Mouse (Mus musculus): ENCODE measurements at regions not wholly inside any gene's neighbourhood (a gene's known extent, or its start where the extent isn't known, plus 50 kb on each side); places are given as distances from the start of the nearest gene placed in this dataset.
A peak's percentile ranks its signal among the peaks of the same experiment; 100 is the strongest.

GRCm38 (mm10) chr17:47221068-47221796, 147.5 kb upstream of the Mrps10 start:
- no peak overlapping the region for H3K4me3 ChIP-seq (replicated peaks)
- 95% methylated on average over 14 of the region's 14 CpGs for WGBS
- H3K4me1 ChIP-seq, result 0 out of 2 replicates have a peak, but pooled peaks cover 4% of the 10 kb centered on the region
- no peak overlapping the region for H3K9ac ChIP-seq (replicated peaks)
- H3K9me3 ChIP-seq (replicated peaks), result no peaks in the 10 kb centered on the region
- H3K27ac ChIP-seq (replicated peaks), result no peak overlapping the region
- no peak overlapping the region for H3K4me2 ChIP-seq
- H3K36me3 ChIP-seq, result no peaks in the 10 kb centered on the region
- no peaks in the 10 kb centered on the region for H3K27me3 ChIP-seq (replicated peaks)
- ATAC-seq (ENCODE audit: low FRiP score), result no peak

DNA sequence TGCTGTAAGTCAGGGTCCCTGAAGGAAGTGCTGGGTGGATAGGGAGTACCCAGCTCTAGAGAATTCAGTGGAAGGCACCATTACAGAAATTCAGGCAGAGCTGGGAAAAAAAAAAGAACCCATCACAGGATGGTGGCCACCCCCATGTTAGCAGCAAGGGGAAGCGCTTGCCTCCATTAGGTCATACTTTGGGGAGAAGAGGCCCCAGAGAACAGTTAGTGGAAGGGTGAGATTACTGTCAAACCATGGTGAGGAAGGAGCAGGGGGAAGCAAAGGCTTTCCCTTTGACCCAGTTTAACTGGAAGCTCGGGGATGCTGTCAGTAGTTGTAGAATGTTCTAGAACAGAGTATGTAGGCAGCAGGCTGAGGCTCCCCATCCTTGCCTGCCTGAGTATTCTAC, 148.8 kb upstream of the Mrps10 start:
- Histone ChIP-seq H3K4me3 (replicated peaks) (no peak overlapping the region), H3K4me1 (no peaks in the 10 kb centered on the region), H3K36me3 (no peaks in the 10 kb centered on the region), H3K27ac (replicated peaks) (no peak overlapping the region), H3K9me3 (replicated peaks) (no peaks in the 10 kb centered on the region), H3K4me2 (no peak overlapping the region), H3K27me3 (replicated peaks) (no peaks in the 10 kb centered on the region), H3K9ac (replicated peaks) (no peak overlapping the region)
- WGBS, result 97% methylated on average over 2 of the region's 2 CpGs
- ATAC-seq (ENCODE audit: low FRiP score), result no peak

- no peaks in the 10 kb centered on the region for H3K27me3 ChIP-seq (replicated peaks)
- ATAC-seq (ENCODE audit: low FRiP score), result no peak
- H3K4me3 ChIP-seq (replicated peaks), result no peak overlapping the region
- H3K9ac ChIP-seq (replicated peaks), result no peak overlapping the region
- no peak overlapping the region for H3K4me2 ChIP-seq
- no peaks in the 10 kb centered on the region for H3K9me3 ChIP-seq (replicated peaks)
- 96% methylated on average over 3 of the region's 3 CpGs for WGBS
- no peaks in the 10 kb centered on the region for H3K36me3 ChIP-seq
- H3K4me1 ChIP-seq, result no peaks in the 10 kb centered on the region
- no peak overlapping the region for H3K27ac ChIP-seq (replicated peaks)
Observed at GRCm38 (mm10) chr17:47216490-47216889, 152.2 kb upstream of the Mrps10 start.

DNA sequence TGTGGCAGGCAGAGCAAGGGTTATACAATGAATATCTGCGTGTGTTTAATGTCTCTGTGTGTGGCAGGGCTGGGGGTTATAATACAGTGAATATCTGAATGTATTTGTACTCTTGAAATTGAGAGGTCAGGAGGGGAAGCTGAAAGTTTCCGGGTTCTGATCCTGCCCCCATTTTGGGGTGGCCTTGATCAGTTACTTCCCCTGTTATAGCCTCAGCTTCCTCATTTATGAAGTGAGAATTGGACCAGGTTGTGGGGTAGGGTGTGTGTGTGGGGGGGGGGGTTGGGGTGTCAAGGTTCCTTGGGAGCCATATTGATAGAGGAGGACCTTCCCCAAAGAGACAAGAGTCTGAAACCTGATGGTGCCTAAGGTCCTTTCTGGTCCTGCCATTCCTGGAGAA, 152.8 kb upstream of the Mrps10 start:
- H3K27ac ChIP-seq (replicated peaks), result no peak overlapping the region
- no peak overlapping the region for H3K4me3 ChIP-seq (replicated peaks)
- H3K27me3 ChIP-seq (replicated peaks), result no peaks in the 10 kb centered on the region
- ATAC-seq (ENCODE audit: low FRiP score), result no peak
- WGBS, result 93% methylated on average over 2 of the region's 2 CpGs
- no peaks in the 10 kb centered on the region for H3K36me3 ChIP-seq
- H3K9me3 ChIP-seq (replicated peaks), result no peaks in the 10 kb centered on the region
- no peak overlapping the region for H3K4me2 ChIP-seq
- no peaks in the 10 kb centered on the region for H3K4me1 ChIP-seq
- H3K9ac ChIP-seq (replicated peaks), result no peak overlapping the region

DNA sequence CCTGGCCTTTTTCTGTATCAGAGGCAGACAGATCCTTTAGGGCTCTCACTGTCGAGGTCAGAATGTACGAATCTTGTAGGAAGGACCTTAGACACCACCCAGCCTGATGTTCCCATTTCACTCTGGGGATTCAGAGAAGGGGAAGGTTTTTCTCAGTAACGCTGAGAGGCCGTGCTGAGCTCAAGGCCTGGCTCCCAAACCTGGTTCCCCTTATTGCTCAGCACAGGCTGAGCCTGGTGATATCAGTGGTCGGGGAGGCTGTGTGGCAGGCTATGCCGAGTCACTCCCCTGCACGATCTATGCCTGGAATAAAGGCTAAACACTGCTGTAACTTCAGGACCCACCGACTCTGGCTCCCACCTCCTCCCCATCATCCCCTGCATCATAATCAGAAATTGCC, 154.6 kb upstream of the Mrps10 start:
- H3K4me1 ChIP-seq, result 0 out of 2 replicates have a peak, but pooled peaks cover 2% of the 10 kb centered on the region
- H3K27ac ChIP-seq (replicated peaks), result no peak overlapping the region
- H3K27me3 ChIP-seq (replicated peaks), result no peaks in the 10 kb centered on the region
- 96% methylated on average over 8 of the region's 8 CpGs for WGBS
- no peak overlapping the region for H3K4me2 ChIP-seq
- ATAC-seq (ENCODE audit: low FRiP score), result no peak
- H3K9ac ChIP-seq (replicated peaks), result no peak overlapping the region
- H3K4me3 ChIP-seq (replicated peaks), result no peak overlapping the region
- H3K36me3 ChIP-seq, result no peaks in the 10 kb centered on the region
- H3K9me3 ChIP-seq (replicated peaks), result no peaks in the 10 kb centered on the region

GRCm38 (mm10) chr17:47210441-47211196, 158.1 kb upstream of the Mrps10 start:
- Histone ChIP-seq H3K27ac (replicated peaks) (no peak overlapping the region), H3K9ac (replicated peaks) (no peak overlapping the region), H3K27me3 (replicated peaks) (no peaks in the 10 kb centered on the region), H3K4me2 (no peak overlapping the region), H3K36me3 (no peaks in the 10 kb centered on the region), H3K4me1 (peaks cover 8% of the 10 kb centered on the region; the same call in 1 of the 2 replicates), H3K4me3 (replicated peaks) (no peak overlapping the region), H3K9me3 (replicated peaks) (no peaks in the 10 kb centered on the region)
- no peak for ATAC-seq (ENCODE audit: low FRiP score)
- WGBS, result 73% methylated on average over 22 of the region's 22 CpGs

DNA sequence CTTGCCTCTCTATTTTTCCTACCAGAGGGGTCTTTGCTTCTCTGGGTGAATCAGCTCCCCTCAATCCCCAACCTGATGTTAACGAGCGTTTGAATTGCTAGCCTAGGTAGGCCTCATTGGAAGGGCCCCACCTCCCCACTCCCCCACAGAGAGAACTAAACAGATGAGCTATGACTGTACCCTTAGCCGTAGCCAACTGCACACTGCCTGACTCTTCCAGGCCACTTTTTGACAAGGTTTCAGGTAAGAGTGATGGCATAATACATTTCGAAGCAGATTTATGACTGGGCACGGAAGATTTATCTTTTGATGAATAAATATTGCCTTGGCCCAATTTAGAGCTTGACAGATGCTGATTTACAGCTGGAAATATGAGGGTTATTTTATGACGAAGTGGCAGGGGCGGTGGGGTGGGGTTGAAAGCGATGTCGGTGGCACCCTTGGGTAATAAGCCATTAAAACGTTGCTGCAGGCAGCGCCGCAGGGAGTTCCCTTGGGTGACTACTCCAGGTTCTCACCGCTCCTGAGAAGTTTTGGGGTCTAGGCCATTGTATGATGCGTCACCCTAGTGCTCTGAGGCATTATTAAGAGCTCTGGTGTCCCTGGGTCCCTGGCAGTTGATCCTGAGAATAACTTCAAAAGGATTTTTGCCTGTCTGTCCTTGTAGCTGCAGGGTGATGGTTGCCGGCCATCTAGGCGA, 159.7 kb upstream of the Mrps10 start:
- H3K9ac ChIP-seq (replicated peaks), result no peak overlapping the region
- H3K27ac ChIP-seq (replicated peaks), result no peak overlapping the region
- H3K9me3 ChIP-seq (replicated peaks), result no peaks in the 10 kb centered on the region
- H3K36me3 ChIP-seq, result no peaks in the 10 kb centered on the region
- 70% methylated on average over 16 of the region's 16 CpGs for WGBS
- peaks cover 8% of the 10 kb centered on the region; the same call in 1 of the 2 replicates for H3K4me1 ChIP-seq
- peak; percentile 30; the same call in 1 of the 2 replicates for ATAC-seq (ENCODE audit: low FRiP score)
- H3K4me3 ChIP-seq (replicated peaks), result no peak overlapping the region
- H3K27me3 ChIP-seq (replicated peaks), result no peaks in the 10 kb centered on the region
- no peak overlapping the region for H3K4me2 ChIP-seq

GRCm38 (mm10) chr17:47207471-47207870, 161.2 kb upstream of the Mrps10 start:
- 96% methylated on average over 4 of the region's 4 CpGs for WGBS
- no peak overlapping the region for H3K27ac ChIP-seq (replicated peaks)
- H3K9ac ChIP-seq (replicated peaks), result no peak overlapping the region
- H3K36me3 ChIP-seq, result no peaks in the 10 kb centered on the region
- H3K4me1 ChIP-seq, result peaks cover 8% of the 10 kb centered on the region; the same call in 1 of the 2 replicates
- H3K27me3 ChIP-seq (replicated peaks), result no peaks in the 10 kb centered on the region
- no peak overlapping the region for H3K4me2 ChIP-seq
- no peaks in the 10 kb centered on the region for H3K9me3 ChIP-seq (replicated peaks)
- no peak for ATAC-seq (ENCODE audit: low FRiP score)
- H3K4me3 ChIP-seq (replicated peaks), result no peak overlapping the region

GRCm38 (mm10) chr17:47204470-47205162, 164.1 kb upstream of the Mrps10 start:
- Histone ChIP-seq H3K9me3 (replicated peaks) (no peaks in the 10 kb centered on the region), H3K36me3 (no peaks in the 10 kb centered on the region), H3K4me2 (no peak overlapping the region), H3K9ac (replicated peaks) (no peak overlapping the region), H3K27ac (replicated peaks) (no peak overlapping the region), H3K4me1 (peaks cover 8% of the 10 kb centered on the region; the same call in 1 of the 2 replicates), H3K4me3 (replicated peaks) (no peak overlapping the region), H3K27me3 (replicated peaks) (no peaks in the 10 kb centered on the region)
- no peak for ATAC-seq (ENCODE audit: low FRiP score)
- WGBS, result 77% methylated on average over 7 of the region's 7 CpGs

- no peaks in the 10 kb centered on the region for H3K27me3 ChIP-seq (replicated peaks)
- H3K4me2 ChIP-seq, result no peak overlapping the region
- no peak overlapping the region for H3K9ac ChIP-seq (replicated peaks)
- H3K4me3 ChIP-seq (replicated peaks), result no peak overlapping the region
- WGBS, result 68% methylated on average over 10 of the region's 10 CpGs
- no peak overlapping the region for H3K27ac ChIP-seq (replicated peaks)
- no peaks in the 10 kb centered on the region; the same call in 1 of the 2 replicates for H3K9me3 ChIP-seq (replicated peaks)
- H3K36me3 ChIP-seq, result peaks cover under 1% of the 10 kb centered on the region; the same call in 1 of the 2 replicates
- no peak for ATAC-seq (ENCODE audit: low FRiP score)
- peaks cover 9% of the 10 kb centered on the region; the same call in 1 of the 2 replicates for H3K4me1 ChIP-seq
Observed at GRCm38 (mm10) chr17:47199206-47199605, 169.5 kb upstream of the Mrps10 start.

DNA sequence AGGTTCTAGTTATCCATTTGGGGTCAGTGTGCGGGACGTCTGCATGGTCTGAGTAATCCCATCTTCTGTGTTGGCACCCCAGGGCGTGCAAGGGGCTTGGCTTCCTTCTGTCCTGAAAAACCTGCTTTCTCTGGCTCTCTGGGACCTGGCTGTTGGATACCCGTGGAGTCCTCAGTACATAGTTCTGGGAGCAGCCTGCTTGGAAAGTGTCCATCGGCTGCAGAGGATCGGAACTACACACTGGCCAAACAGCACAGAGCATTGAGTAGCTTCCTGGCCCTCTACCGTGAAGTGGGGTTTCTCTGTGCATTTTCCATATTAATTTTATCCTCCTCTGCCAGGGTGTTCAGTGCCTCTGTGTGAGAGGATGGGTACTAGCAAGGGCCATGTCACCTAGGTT, 170.7 kb upstream of the Mrps10 start:
- Histone ChIP-seq H3K27ac (replicated peaks) (no peak overlapping the region), H3K27me3 (replicated peaks) (no peaks in the 10 kb centered on the region), H3K9me3 (replicated peaks) (no peaks in the 10 kb centered on the region; the same call in 1 of the 2 replicates), H3K4me2 (no peak overlapping the region), H3K4me1 (peaks cover 9% of the 10 kb centered on the region; the same call in 1 of the 2 replicates), H3K9ac (replicated peaks) (no peak overlapping the region), H3K4me3 (replicated peaks) (no peak overlapping the region), H3K36me3 (peaks cover 5% of the 10 kb centered on the region; the same call in 1 of the 2 replicates)
- 75% methylated on average over 7 of the region's 7 CpGs for WGBS
- ATAC-seq (ENCODE audit: low FRiP score), result no peak

Data from neural tube, embryonic 15.5 days (tissue).